Mouse (Mus musculus) forebrain, embryonic 10.5 days (tissue): Measurements from ENCODE around the gene Ripor2. TPM values are rescaled to one million over a fixed set of nuclear protein-coding genes. Genes with fewer than 3 reads are reported as not detected.
A peak's percentile ranks its signal among the peaks of the same experiment; 100 is the strongest.

ENCODE experiments used
- DNase-seq: peaks from one replicate; pipeline ENCODE4 v3.0.0-alpha.2; 2017; ENCODE audit warnings: low spot score; ENCODE audit errors: extremely low spot score
- H3K27ac ChIP-seq: fragments of 300-500 bp; sonication (generic); 2 replicates; pipeline ENCODE4 v1.5.1; 2016; ENCODE audit warnings: mild to moderate bottlenecking
- H3K27me3 ChIP-seq: fragments of 300-500 bp; sonication (generic); 2 replicates; pipeline ENCODE4 v1.6.1; 2016; ENCODE audit warnings: mild to moderate bottlenecking; ENCODE audit not compliant: poor library complexity, severe bottlenecking
- H3K36me3 ChIP-seq: fragments of 300-500 bp; sonication (generic); replicated peaks from 2 replicates; pipeline ENCODE4 v1.6.1; 2016; ENCODE audit warnings: mild to moderate bottlenecking, moderate library complexity
- H3K4me1 ChIP-seq: fragments of 300-500 bp; sonication (generic); 2 replicates; pipeline ENCODE4 v1.6.1; 2016
- H3K4me3 ChIP-seq: fragments of 300-500 bp; sonication (generic); 2 replicates; pipeline ENCODE4 v1.5.1; 2016; ENCODE audit warnings: mild to moderate bottlenecking, moderate library complexity
- H3K9me3 ChIP-seq: fragments of 300-500 bp; sonication (generic); 2 replicates; pipeline ENCODE4 v1.6.1; 2016; ENCODE audit warnings: mild to moderate bottlenecking, moderate library complexity
- WGBS: fragments of 180-500 bp; shearing (Covaris S2); methylation state at CpG from one replicate; pipeline ENCODE4 v1.1.7; 2016; 5-methylcytosine and 5-hydroxymethylcytosine counted together
- polyA plus RNA-seq: library from polyadenylated mRNA; unstranded; fragments of >200 nt; fragmentation: Nextera tagmentation; extraction: Ambion mirVana; gene quantifications from 2 replicates; pipeline ENCODE4 v1.2.1, GENCODE M21; 2016

Gene Ripor2
- polyA plus RNA-seq, 1 experiment from 2014 or later = 2.2 TPM

GRCm38 (mm10) chr13:24647444-24647843, 65.5 kb downstream of the Ripor2 start:
- DNase-seq = no peak
- no peak overlapping the region for H3K27ac ChIP-seq
- no peaks in the 10 kb centered on the region for H3K36me3 ChIP-seq
- peaks cover 7% of the 10 kb centered on the region; the same call in 1 of the 2 replicates for H3K27me3 ChIP-seq
- no peak overlapping the region for H3K4me3 ChIP-seq
- peaks cover 9% of the 10 kb centered on the region for H3K4me1 ChIP-seq
- 84% methylated on average over 2 of the region's 2 CpGs for WGBS
- H3K9me3 ChIP-seq = no peaks in the 10 kb centered on the region

GRCm38 (mm10) chr13:24648027-24648426, 66.0 kb downstream of the Ripor2 start:
- Histone ChIP-seq H3K27ac (no peak overlapping the region), H3K36me3 (no peaks in the 10 kb centered on the region), H3K9me3 (no peaks in the 10 kb centered on the region), H3K4me1 (peaks cover 9% of the 10 kb centered on the region), H3K4me3 (no peak overlapping the region), H3K27me3 (peaks cover 4% of the 10 kb centered on the region; the same call in 1 of the 2 replicates)
- DNase-seq = no peak
- WGBS = 79% methylated on average over 5 of the region's 5 CpGs

GRCm38 (mm10) chr13:24648668-24649067, 66.7 kb downstream of the Ripor2 start:
- DNase-seq = no peak
- Histone ChIP-seq H3K36me3 (no peaks in the 10 kb centered on the region), H3K4me3 (no peak overlapping the region), H3K4me1 (peaks cover 9% of the 10 kb centered on the region), H3K27me3 (no peaks in the 10 kb centered on the region), H3K9me3 (no peaks in the 10 kb centered on the region), H3K27ac (no peak overlapping the region)
- 92% methylated on average over 3 of the region's 3 CpGs for WGBS

- no peak overlapping the region for H3K4me3 ChIP-seq
- H3K4me1 ChIP-seq = peaks cover 9% of the 10 kb centered on the region
- no peaks in the 10 kb centered on the region for H3K36me3 ChIP-seq
- DNase-seq = no peak
- no peaks in the 10 kb centered on the region for H3K9me3 ChIP-seq
- no peak overlapping the region for H3K27ac ChIP-seq
- 71% methylated on average over 2 of the region's 2 CpGs for WGBS
- H3K27me3 ChIP-seq = no peaks in the 10 kb centered on the region
These were observed 67.1 kb downstream of the Ripor2 start for GRCm38 (mm10) chr13:24649099-24649498.

GRCm38 (mm10) chr13:24651018-24651417, 69.0 kb downstream of the Ripor2 start:
- Histone ChIP-seq H3K27me3 (no peaks in the 10 kb centered on the region), H3K27ac (0 out of 2 replicates have a peak overlapping the region, but pooled peaks have one; percentile 20)
- 63% methylated on average over 3 of the region's 3 CpGs for WGBS

GRCm38 (mm10) chr13:24654919-24655635, 73.1 kb downstream of the Ripor2 start:
- peaks cover 31% of the 10 kb centered on the region for H3K4me1 ChIP-seq
- 74% methylated on average over 12 of the region's 12 CpGs for WGBS
- H3K4me3 ChIP-seq = no peak overlapping the region
- H3K36me3 ChIP-seq = no peaks in the 10 kb centered on the region
- no peaks in the 10 kb centered on the region for H3K27me3 ChIP-seq
- H3K27ac ChIP-seq = peak overlapping the region; percentile 2
- H3K9me3 ChIP-seq = no peaks in the 10 kb centered on the region
- no peak for DNase-seq

More at GRCm38 (mm10) chr13:24651018-24651417, 69.0 kb downstream of the Ripor2 start:
- no peaks in the 10 kb centered on the region for H3K36me3 ChIP-seq
- DNase-seq = no peak
- H3K4me3 ChIP-seq = no peak overlapping the region
- peaks cover 19% of the 10 kb centered on the region for H3K4me1 ChIP-seq
- no peaks in the 10 kb centered on the region for H3K9me3 ChIP-seq

- Histone ChIP-seq H3K27me3 (no peaks in the 10 kb centered on the region), H3K4me3 (no peak overlapping the region; the same call in 1 of the 2 replicates), H3K36me3 (no peaks in the 10 kb centered on the region), H3K4me1 (peaks cover 22% of the 10 kb centered on the region), H3K27ac (peak overlapping the region; percentile 66; the same call in 1 of the 2 replicates), H3K9me3 (no peaks in the 10 kb centered on the region)
- WGBS = 38% methylated on average over 15 of the region's 15 CpGs
- no peak for DNase-seq
These were observed 74.9 kb downstream of the Ripor2 start for GRCm38 (mm10) chr13:24656719-24657497.

- Histone ChIP-seq H3K4me3 (no peak overlapping the region), H3K27me3 (no peaks in the 10 kb centered on the region), H3K27ac (no peak overlapping the region), H3K36me3 (no peaks in the 10 kb centered on the region), H3K9me3 (no peaks in the 10 kb centered on the region), H3K4me1 (peaks cover 7% of the 10 kb centered on the region)
- no peak for DNase-seq
- WGBS = 87% methylated on average over 4 of the region's 4 CpGs
These were observed 84.8 kb downstream of the Ripor2 start for GRCm38 (mm10) chr13:24666763-24667162.

GRCm38 (mm10) chr13:24668556-24668955, 86.6 kb downstream of the Ripor2 start:
- 64% methylated on average over 2 of the region's 2 CpGs for WGBS
- Histone ChIP-seq H3K9me3 (no peaks in the 10 kb centered on the region), H3K4me3 (no peak overlapping the region), H3K27ac (no peak overlapping the region), H3K27me3 (no peaks in the 10 kb centered on the region), H3K36me3 (no peaks in the 10 kb centered on the region), H3K4me1 (peaks cover 7% of the 10 kb centered on the region)
- DNase-seq = no peak

- H3K36me3 ChIP-seq = no peaks in the 10 kb centered on the region
- no peaks in the 10 kb centered on the region for H3K9me3 ChIP-seq
- peaks cover 7% of the 10 kb centered on the region for H3K4me1 ChIP-seq
- H3K4me3 ChIP-seq = no peak overlapping the region
- H3K27ac ChIP-seq = no peak overlapping the region
- 72% methylated on average over 2 of the region's 2 CpGs for WGBS
- H3K27me3 ChIP-seq = no peaks in the 10 kb centered on the region
- DNase-seq = no peak
These were observed 88.7 kb downstream of the Ripor2 start for GRCm38 (mm10) chr13:24670676-24671075.

- Histone ChIP-seq H3K36me3 (no peaks in the 10 kb centered on the region), H3K4me1 (peaks cover 11% of the 10 kb centered on the region), H3K9me3 (no peaks in the 10 kb centered on the region), H3K27ac (peak overlapping the region; percentile 69; the same call in 1 of the 2 replicates), H3K4me3 (no peak overlapping the region), H3K27me3 (no peaks in the 10 kb centered on the region)
- no peak for DNase-seq
- 47% methylated on average over 15 of the region's 15 CpGs for WGBS
These were observed 97.2 kb downstream of the Ripor2 start for GRCm38 (mm10) chr13:24679027-24679680.

GRCm38 (mm10) chr13:24680951-24681350, 99.0 kb downstream of the Ripor2 start:
- Histone ChIP-seq H3K9me3 (no peaks in the 10 kb centered on the region), H3K36me3 (no peaks in the 10 kb centered on the region), H3K4me1 (peaks cover 11% of the 10 kb centered on the region), H3K4me3 (no peak overlapping the region), H3K27me3 (no peaks in the 10 kb centered on the region), H3K27ac (no peak overlapping the region)
- DNase-seq = no peak
- 95% methylated on average over 4 of the region's 4 CpGs for WGBS
